Mouse (Mus musculus) thymus, postnatal 10 days (tissue): ENCODE measurements around the gene Emc3.
A peak's percentile ranks its signal among the peaks of the same experiment; 100 is the strongest.

Source experiments
- DNase-seq, 2 experiments: peaks; one replicate each; pipeline ENCODE4 v3.0.0; 2021; ENCODE audit warnings: low spot score in 2 of 2

Emc3 gene

DNA sequence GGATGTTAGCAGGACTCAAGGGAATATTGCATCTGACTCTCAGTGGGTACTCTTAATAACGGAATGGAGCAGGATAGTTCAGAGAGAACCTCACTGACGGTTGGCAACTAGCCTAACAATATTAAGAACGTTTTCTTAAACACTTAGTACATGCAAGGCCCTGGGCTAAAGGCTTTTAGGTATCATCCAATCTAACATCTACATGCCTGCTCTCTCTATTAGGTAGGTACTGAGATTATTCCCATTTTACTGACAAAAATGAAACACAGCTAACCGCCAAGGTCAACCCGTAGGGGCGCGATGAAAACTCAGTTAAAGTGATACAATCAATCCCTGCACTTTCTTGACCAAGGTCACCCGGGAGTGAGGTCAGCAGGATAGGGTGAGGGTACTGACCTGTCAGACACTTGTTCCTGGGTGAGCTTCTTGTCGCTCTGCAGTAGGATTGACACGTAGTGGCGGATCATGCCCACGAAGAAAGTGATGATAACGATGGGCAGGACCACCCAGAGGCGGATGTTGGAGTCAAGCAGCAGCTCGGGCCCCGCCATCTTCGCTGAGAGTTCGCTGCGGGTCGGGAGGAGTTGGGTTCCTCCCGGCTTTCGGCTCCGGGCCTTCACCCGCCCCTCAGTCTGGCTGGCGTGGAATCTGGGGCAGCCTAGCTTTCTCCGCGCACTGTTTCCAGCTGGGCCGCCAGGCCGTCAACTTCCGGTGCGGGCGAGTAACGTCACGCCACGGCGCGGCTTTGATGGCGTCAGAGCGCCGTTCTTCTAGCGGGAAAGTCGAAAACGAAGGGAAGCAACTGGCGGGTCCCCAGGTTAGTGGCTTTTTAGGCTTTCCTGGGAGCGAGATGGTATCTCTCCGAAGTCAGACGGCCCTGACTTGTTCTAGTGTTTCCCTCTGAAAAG, at the start of gene Emc3, which contains the start of gene Fancd2:
Gene Emc3, minus strand, starts transcription at position 721 of the 908 bp plus-strand sequence.
Gene Fancd2, plus strand, starts transcription at position 751 of the 908 bp plus-strand sequence.
- peak; percentile 86 to 93 for DNase-seq

DNA sequence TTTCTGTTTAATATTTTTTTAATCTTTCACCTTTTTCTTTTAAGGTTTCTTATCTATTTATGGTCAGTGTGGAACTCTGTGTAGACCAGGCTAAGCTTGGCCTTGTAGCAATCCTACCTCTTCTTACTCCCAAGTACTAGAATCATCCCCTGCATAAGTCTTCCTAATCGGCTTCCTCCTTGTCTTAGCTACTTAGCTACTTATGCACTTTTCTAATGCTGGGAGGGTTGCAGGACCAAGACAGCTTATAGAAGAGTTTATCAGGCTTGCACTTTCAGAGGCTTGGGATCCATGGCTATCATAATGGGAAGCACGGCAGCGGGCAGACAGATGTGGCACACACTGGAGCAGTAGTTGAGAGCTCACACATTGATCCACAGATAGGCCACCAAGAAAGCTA, 47.9 kb upstream of the Emc3 start:
- no peak for DNase-seq

DNA sequence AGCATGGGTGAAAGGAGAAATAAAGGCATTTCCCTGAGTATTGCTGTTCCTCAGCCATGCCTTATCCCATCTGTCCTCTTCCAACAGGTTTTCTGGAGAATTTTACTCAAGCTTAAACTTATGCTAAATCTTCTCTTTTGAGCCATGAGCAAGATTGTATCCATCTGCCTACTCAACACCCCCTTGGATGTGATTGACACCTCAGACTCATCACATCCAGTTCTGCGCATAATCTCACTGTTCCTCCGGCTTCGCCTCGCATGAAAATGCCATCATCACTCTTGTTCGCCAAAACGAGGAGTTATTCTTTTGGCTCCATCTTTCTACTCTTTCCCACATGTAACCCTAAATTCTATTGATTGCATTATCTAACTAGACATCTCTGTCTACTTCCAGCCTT, 44.6 kb upstream of the Emc3 start:
- no peak for DNase-seq

DNA sequence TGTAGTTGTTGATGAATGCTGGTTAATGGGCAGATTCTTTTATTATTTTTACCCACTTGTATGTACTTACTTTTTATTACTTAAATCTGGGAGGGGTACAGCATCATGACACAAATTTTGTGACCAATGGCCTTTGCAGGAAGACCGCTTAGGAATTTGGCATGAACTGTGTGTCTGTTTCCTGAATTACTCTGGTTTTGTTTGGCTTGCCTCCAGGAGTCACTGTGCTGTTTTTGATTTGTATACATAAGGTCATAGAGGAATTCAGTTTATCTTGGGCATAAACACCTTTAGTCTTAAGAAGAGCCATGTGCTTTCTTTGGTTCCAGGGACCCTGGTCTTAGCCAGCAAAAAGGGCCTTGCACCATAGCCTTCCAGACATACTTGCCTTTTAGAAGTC, 33.1 kb upstream of the Emc3 start:
- DNase-seq: no peak

DNA sequence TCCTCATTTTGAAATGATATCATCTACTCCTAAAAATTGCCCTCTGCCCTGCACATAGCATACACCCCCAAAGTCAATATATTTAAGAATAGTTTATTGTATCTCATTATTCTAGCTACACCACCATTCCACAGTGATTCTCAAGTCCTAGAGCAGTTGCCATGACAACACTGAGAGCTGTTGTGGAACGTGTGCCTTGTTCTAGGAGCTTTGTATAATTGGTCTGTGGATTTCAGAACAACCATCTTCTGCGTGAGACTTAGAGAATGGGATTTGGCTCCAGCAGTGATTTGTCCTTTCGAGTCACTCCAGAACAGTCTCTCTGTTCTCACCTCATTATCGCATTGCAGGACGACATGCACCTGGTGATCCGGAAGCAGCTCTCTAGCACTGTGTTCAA, 28.3 kb upstream of the Emc3 start:
- DNase-seq: no peak

DNA sequence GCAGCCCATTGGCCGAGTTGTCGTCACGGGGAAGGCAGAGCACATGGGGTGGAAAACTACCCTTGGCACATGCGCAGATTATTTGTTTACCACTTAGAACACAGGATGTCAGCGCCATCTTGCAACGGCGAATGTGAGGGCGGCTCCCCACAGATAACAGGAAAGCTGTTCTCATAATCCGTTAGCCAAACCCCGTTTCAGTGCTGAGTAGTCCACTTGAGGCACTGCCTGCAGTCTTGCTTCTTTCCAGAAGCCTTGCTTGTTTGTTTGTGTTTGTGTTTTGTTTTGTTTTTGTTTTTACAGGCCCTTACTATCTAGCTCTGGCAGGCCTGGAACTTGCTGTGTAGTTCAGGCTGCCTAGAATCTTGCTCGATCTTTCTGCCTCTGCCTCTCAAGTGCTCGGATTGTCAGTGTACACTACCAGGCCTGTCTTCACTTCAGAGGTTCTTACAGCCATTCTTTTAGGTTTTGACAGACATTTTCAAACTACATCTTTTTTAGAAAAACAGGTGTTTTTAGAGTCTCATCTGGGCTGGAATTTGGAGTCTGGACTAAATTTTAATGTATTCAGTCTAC, 12.5 kb upstream of the Emc3 start:
- no peak for DNase-seq

DNA sequence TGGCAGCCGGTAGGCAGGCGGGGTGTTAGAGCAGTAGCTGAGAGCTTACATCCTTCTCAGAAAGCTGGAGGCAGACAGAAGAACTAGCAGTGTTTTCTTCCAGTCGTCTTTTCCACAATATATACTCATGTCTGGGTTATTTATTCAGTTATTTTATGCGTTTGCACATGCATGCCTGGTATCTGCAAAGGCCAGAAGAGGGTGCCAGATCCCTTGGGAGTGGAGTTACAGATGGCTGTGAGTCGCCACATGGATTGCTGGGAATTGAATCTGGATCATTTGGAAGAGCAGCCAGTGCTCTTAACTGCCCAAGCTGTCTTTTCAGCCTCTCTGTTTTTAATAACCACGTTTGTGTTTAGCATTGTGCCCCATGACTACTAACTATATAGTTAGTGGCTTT, 10.2 kb upstream of the Emc3 start:
- DNase-seq: no peak

DNA sequence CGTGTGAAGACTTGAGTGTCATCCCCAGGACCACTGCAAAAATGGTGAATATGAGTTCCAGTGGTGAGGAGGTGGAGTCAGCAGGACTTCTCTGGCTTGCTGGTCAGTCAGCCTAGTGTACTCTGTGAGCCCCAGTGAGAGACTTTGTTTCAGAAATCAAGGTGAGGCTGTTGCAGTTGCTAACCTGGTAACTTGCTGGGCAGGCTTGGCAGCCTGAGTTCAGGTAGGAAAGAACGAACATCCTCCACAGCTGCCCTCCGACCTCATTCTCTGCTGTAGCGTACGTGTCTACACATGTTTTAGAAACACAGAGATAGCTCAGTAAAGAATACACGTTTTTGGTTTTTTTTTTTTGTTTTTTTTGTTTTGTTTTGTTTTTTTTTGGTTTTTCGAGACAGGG, 3.4 kb upstream of the Emc3 start:
- no peak for DNase-seq

DNA sequence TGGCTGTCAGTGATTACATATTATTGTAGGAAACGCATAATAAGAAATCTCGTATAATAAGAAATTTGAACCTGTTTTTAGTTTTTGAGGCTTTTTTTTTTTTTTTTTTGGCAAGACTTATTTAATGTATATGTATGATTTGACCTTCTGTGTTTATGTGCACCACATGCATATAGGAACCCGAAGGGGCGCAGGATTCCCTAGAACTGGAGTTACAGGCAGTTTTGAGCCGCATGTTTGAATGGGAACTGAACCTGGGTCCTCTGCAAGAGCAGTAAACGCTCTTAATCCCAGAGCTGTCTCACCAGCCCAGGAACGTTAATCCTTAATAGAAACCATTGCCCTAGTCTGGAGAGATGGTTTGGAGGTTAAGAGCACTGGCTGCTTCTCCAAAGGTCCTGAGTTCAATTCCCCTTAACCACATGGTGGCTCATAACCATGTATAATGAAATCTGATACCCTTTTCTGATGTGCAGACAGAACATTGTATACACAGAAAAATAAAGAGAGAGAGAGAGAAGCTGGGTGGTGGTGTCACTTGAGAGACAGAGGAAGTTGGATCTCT, 470 bp upstream of the Emc3 start:
- DNase-seq: no peak

DNA sequence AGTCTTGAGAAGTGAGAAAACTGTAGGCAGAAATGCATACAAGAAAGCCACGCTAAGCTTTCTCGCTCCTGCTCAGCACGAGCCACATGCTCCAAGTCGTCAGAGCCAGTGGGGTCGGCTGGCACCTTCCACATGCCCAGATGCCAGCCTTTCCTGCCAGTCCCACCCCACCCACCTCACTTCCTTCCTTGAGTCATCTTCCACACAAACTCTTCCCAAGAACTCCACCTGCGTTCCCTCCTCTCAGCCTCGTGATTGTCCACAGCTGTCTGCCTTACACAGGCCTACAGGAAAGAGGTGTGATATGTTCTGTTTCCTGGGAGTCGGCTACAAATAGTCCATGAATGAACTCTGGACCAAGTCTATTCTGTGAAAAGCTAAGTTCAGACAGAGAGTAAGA, 8.0 kb downstream of the Emc3 start:
- DNase-seq: no peak

DNA sequence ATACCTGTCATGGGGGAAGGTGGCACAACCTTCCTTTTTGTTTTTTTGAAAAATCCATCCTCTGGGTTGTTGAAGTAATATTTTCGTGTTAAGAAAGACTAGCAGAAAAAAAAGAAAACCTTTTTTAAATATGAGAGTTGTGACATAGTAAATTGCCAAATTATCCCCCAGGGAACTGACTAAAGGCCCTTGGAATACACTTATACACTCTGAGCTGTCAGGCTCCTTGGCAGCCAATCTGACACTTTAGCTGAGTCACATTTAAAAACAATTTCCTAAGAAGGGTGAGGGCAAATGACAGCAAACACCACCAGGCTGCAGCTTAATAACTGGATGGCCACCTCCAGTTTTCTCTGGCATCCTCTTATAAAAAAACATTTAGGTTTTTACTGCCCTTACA, 9.1 kb downstream of the Emc3 start:
- DNase-seq: no peak

DNA sequence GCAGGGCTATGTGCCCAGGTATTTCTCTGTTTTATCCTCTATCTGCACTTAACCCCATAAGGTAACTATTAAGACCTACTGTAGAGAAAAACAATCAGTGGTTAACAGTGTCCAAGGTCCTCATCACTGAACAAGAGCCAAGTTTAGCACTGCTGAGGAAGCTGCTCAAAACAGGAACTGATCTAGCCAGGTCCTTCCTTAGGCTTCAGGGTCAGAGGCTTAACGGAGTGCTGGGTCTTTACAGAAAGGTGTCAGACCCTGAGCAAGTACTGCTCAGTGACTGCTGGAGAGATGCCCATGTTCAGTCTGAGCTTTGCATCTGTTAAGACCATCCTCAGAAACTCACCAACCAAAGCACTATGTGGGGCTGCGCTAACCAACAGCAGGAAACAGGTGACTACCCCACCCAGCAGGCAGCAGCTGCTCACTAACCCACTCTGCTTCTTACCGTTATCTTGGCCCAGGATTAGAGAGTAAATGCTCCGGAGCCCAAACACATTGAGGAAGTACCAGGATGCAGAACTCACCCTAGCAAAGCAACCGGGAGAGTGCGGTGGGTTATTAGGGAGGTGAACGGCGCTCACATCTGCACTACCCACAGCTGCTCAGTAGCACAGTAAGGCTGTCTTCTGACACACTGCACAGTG, 13.9 kb downstream of the Emc3 start:
- peak; percentile 51 to 54 for DNase-seq

DNA sequence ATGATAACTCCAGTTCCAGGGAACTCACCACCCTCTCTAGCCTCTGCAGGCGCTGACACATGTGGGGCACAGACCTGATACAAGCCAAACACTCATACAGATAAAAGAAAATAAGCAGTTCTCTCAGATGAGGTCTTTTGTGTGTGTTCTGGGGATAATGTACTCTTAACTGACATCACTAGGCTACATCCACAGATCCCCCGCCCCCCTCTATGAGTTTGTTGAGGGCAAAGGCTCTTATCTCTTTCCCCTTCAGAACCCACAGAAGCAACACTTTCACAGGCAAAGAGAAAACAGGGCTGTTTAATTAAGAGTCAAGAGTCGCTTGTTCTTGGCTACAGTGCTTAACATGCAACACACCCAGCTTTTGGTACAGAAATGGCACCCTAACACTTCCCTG, 16.9 kb downstream of the Emc3 start:
- DNase-seq: no peak

DNA sequence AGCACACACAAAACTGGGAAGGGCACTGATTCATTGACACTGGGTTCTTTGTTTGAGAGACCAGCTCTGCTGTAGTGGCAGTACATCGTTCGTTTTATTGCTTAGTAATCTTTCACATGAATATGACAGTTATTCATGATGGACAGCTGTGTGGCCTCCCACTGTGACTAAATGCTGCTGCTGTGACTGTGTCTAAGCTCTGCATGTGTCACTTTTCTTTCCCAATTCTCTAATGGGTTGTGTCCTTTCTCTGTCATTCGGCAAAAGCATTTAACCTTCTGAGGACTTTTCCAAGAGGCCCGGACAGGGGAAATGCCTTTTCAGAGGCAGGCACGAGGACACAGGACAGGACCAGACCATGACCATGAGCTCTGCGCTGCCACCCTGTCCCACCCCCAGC, 17.5 kb downstream of the Emc3 start:
- no peak for DNase-seq

DNA sequence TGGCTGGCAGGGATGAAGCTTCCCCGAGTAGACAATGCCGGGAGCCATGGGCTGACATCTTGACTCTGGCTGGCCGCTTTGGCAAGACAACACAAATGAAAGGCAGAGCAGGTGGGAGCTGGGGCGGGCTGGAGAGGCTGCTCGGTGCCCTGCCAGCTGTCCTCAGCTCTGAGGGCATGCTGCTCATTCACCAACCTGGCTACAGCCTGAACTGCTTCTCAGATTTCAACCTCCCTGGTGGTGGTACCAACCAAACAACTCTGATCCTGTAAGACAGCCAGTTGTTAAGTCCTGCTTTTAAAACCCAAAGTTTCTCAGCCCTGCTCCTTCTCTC, 22.5 kb downstream of the Emc3 start:
- no peak for DNase-seq

DNA sequence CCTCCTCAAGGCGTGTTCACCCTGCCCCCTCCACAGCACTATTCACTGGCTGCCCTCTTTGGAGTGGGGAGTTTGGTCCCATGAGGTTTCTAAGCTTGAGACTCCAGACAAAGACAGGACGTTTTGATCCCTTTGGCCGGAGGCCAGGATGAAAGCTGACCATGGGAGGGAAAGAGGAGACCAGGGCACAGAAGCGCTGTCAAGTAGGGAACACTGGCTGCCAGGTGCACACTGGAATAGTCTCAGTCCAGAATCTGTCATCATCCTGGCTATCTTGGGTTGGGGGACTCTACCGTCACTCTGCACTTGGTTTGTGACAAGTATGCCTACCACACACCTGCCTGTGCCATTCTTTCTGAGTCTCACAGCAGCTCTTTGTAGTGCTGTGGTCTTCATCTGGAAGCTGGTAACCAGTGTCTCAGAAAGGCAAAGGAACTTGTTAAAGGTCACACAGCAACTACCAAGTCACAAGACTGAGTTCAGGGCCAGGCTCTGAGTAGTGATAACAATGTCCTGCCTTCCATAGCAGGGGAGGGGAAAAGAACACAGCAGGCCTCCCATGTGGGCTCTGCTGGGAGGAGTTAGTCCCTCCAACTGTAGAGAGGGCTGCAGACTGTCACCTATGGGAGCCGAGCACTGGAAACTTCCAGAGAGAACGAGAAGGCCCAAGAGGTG, 23.0 kb downstream of the Emc3 start:
- DNase-seq: no peak

DNA sequence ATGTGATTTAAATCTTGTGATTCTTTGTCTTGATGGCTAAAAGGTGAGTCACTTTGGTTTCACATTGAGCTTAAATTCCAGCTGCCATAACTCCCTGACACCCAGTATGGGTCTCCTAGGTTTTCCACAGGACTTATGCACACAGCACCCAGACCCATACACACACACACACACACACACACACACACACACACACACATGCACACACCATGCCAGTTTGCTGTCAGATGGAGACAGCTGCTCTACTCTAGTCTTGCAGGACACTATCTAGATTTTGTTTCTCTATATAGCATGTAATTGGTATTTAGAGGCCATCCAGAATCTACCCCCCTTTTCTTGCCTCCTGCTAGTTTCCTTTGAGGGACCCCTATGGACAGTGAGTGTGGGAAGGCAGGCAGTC, 24.3 kb downstream of the Emc3 start:
- DNase-seq: no peak

DNA sequence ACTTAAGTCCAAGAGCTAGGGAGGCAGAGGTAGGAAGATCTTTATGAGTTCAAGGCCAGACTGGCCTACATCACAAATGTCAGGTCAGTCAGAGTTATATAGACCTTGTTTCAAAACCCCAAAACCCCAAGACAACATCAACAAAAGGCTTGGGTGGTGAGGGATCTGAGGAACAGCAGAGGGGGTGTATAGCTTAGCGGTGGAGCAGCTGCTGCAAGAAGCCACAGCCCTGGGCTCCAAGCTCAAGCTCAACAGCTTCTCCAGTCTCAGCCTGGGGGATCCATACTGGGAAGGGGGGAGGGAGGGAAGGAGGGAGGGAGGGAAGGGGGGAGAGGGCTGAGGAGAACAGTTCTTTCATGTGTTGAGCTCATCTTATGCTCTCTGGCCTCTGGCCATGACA, 25.8 kb downstream of the Emc3 start:
- DNase-seq: no peak

DNA sequence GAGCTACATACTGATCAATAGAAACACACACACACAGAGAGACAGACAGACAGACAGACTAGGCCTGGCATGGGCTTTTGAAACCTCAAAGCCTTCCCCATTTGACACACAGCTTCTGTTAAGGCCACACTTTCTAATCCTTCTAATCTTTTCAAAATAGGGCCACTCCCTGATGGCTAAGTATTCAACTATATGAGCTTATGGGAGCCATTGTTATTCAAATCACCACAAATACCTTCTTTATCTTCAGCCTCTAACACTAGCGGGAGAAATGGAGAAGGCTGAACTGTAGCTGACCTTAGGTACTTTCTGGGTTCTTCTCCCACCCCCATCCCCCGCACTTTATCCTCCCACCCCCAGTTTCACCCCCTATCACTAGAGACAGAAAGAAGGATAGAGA, 28.7 kb downstream of the Emc3 start:
- no peak for DNase-seq

DNA sequence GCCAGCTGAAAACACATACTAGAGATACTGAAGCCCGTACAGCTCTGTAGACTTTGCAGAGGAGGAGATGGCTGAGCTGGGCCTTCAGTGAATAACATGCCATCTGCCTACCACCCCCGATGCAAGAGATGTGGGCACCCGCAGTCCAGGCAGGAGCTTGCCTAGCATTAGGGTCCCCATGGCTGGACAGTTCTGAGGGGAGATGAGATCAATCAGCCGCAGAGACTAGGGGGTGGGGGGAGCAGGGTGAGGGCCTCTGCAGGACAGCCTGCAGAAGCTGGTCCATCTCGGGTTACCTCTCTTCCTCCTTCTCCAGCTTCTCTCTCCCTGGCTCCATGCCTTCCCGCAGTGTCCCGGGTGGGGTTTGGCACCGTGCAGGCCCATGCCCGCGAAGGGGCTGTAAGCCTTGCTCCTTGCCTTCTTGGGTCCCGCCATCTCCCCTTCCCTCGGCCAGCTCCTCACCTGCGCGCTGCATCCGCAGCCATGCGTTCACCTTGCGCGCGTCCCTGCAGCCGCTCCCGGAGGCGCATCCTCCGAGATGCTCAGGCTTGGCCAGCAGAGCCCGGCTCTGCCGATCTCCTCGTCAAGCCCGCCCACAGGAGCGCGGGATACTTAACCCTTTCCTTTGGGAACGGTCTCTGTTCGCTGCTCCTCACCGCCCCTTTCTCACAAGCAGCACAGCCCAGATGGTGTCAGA, 29.9 kb downstream of the Emc3 start, which contains the start of gene Prrt3:
Gene Prrt3, minus strand, starts transcription at position 544 of the 697 bp plus-strand sequence.
- DNase-seq: no peak

DNA sequence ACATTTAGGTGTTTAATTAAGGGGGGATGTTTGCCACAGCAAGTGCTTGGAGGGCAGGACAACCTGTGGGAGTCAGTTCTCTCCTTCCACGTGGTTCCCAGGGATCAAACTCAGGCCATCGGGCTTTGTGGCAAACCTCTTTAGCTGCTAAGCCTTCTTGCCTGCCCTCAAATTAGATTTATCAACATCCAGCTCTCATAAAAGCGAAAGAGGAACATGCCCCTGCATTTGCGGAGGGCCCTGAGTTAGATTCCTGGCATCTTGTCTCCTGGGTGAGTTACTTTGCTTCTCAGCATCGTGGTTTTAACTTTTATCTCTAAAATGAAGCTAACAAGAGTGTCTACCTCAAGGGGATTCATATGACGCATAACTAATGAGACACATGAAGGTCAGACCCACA, 32.1 kb downstream of the Emc3 start:
- no peak for DNase-seq
